Mouse (Mus musculus): ENCODE results near the gene Slfn9.
"Not testable (repeated sequence)": the region's sequence is repeated elsewhere in the genome, so short reads cannot be mapped to it uniquely, and the experiment has no call there.

The Slfn9 gene

GRCm38 (mm10) chr11:82930391-82930955 lies 61.2 kb downstream of the Slfn9 start:
- CTCF ChIA-PET, POLR2A ChIA-PET: not testable (repeated sequence)

GRCm38 (mm10) chr11:82929633-82929950 lies 62.0 kb downstream of the Slfn9 start:
- CTCF ChIA-PET: interaction anchor here in 2 of 4 experiments (0.7 to 1.0 kb wide), 2 partner anchors 15 to 39 kb away, joined by 3 read pairs; no protein-coding TSS in a partner anchor
- POLR2A ChIA-PET: interaction anchor here in 1 of 4 experiments (1.1 kb wide), 2 partner anchors 22 to 40 kb away, joined by 3 read pairs; no protein-coding TSS in a partner anchor

- ChIA-PET POLR2A (interaction anchor here in 1 of 4 experiments (1.1 kb wide), 2 partner anchors 23 to 39 kb away, joined by 3 read pairs; no protein-coding TSS in a partner anchor), CTCF (interaction anchor here in 2 of 4 experiments (0.7 to 1.1 kb wide), 3 partner anchors 14 to 38 kb away, joined by 3 read pairs; no protein-coding TSS in a partner anchor)
Observed at GRCm38 (mm10) chr11:82928897-82929632, 62.6 kb downstream of the Slfn9 start.
